Mouse (Mus musculus) neural tube, embryonic 12.5 days (tissue): ENCODE results near the gene Ntf3. TPM values are rescaled to one million over a fixed set of nuclear protein-coding genes. Genes with fewer than 3 reads are reported as not detected.

Experiments
- ATAC-seq: fragments of 200-750 bp; cut with Nextera tagmentation; 2 replicates; pipeline ENCODE4 v1.8.0; 2017; ENCODE audit warnings: low read depth, mild to moderate bottlenecking, moderate TSS enrichment, moderate library complexity; ENCODE audit not compliant: low FRiP score
- H3K27ac ChIP-seq: fragments of 300-500 bp; sonication (generic); 2 replicates; pipeline ENCODE4 v1.5.1; 2016
- H3K27me3 ChIP-seq: fragments of 300-500 bp; sonication (generic); replicated peaks from 2 replicates; pipeline ENCODE4 v1.6.1; 2016; ENCODE audit warnings: mild to moderate bottlenecking
- H3K36me3 ChIP-seq: fragments of 300-500 bp; sonication (generic); 2 replicates; pipeline ENCODE4 v1.6.1; 2016; ENCODE audit warnings: mild to moderate bottlenecking
- H3K4me1 ChIP-seq: fragments of 300-500 bp; sonication (generic); 2 replicates; pipeline ENCODE4 v1.6.1; 2016
- H3K4me2 ChIP-seq: fragments of 300-500 bp; sonication (generic); replicated peaks from 2 replicates; pipeline ENCODE4 v1.6.1; 2016; ENCODE audit warnings: mild to moderate bottlenecking
- H3K4me3 ChIP-seq: fragments of 300-500 bp; sonication (generic); 2 replicates; pipeline ENCODE4 v1.5.1; 2016
- H3K9ac ChIP-seq: fragments of 300-500 bp; sonication (generic); 2 replicates; pipeline ENCODE4 v1.6.1; 2016; ENCODE audit warnings: mild to moderate bottlenecking
- H3K9me3 ChIP-seq: fragments of 300-500 bp; sonication (generic); 2 replicates; pipeline ENCODE4 v1.6.1; 2016; ENCODE audit warnings: mild to moderate bottlenecking
- WGBS: fragments of 180-500 bp; shearing (Covaris S2); methylation state at CpG from one replicate; pipeline ENCODE4 v1.1.7; 2016; 5-methylcytosine and 5-hydroxymethylcytosine counted together
- polyA plus RNA-seq: library from polyadenylated mRNA; unstranded; fragments of >200 nt; fragmentation: Nextera tagmentation; extraction: Ambion mirVana; gene quantifications from 2 replicates; pipeline ENCODE4 v1.2.1, GENCODE M21; 2016

Ntf3 gene
- polyA plus RNA-seq, 1 experiment from 2014 or later, result 12.6 TPM

- ATAC-seq, result no peak
- no peaks in the 10 kb centered on the region for H3K9me3 ChIP-seq
- H3K4me1 ChIP-seq, result peaks cover 43% of the 10 kb centered on the region
- H3K27ac ChIP-seq, result no peak overlapping the region
- peaks cover 46% of the 10 kb centered on the region for H3K27me3 ChIP-seq
- H3K4me2 ChIP-seq, result peak overlapping the region; percentile 59
- 0 out of 2 replicates have a peak overlapping the region, but pooled peaks have one; percentile 29 for H3K9ac ChIP-seq
- H3K36me3 ChIP-seq, result no peaks in the 10 kb centered on the region
- H3K4me3 ChIP-seq, result peak overlapping the region; percentile 18; the same call in 1 of the 2 replicates
- 11% methylated on average over 6 of the region's 6 CpGs for WGBS
Observed at GRCm38 (mm10) chr6:126167208-126167590, 489 bp upstream of the Ntf3 start.

GRCm38 (mm10) chr6:126165591-126166155 lies 1.0 kb downstream of the Ntf3 start:
- H3K27ac ChIP-seq, result no peak overlapping the region
- peak overlapping the region; percentile 59 for H3K4me2 ChIP-seq
- H3K9me3 ChIP-seq, result no peaks in the 10 kb centered on the region
- H3K4me1 ChIP-seq, result peaks cover 43% of the 10 kb centered on the region
- H3K27me3 ChIP-seq, result peaks cover 59% of the 10 kb centered on the region
- H3K36me3 ChIP-seq, result no peaks in the 10 kb centered on the region
- no peak for ATAC-seq
- WGBS, result 1% methylated on average over 17 of the region's 17 CpGs
- H3K9ac ChIP-seq, result no peak overlapping the region; the same call in 1 of the 2 replicates
- peak overlapping the region; percentile 18; the same call in 1 of the 2 replicates for H3K4me3 ChIP-seq

- Histone ChIP-seq H3K4me2 (peak overlapping the region; percentile 64), H3K4me1 (peaks cover 43% of the 10 kb centered on the region), H3K4me3 (peak overlapping the region; percentile 36), H3K9ac (0 out of 2 replicates have a peak overlapping the region, but pooled peaks have one; percentile 29), H3K36me3 (no peaks in the 10 kb centered on the region), H3K27ac (no peak overlapping the region), H3K9me3 (no peaks in the 10 kb centered on the region), H3K27me3 (peaks cover 64% of the 10 kb centered on the region)
- WGBS, result 0% methylated on average over 27 of the region's 27 CpGs
- ATAC-seq, result 0 out of 2 replicates have a peak, but pooled peaks have one; percentile 18
Observed at GRCm38 (mm10) chr6:126164781-126165180, 1.9 kb downstream of the Ntf3 start.

- H3K27me3 ChIP-seq, result peaks cover 64% of the 10 kb centered on the region
- peaks cover 43% of the 10 kb centered on the region for H3K4me1 ChIP-seq
- H3K27ac ChIP-seq, result no peak overlapping the region
- peak overlapping the region; percentile 64 for H3K4me2 ChIP-seq
- peak overlapping the region; percentile 29; the same call in 1 of the 2 replicates for H3K9ac ChIP-seq
- H3K4me3 ChIP-seq, result peak overlapping the region; percentile 36
- H3K9me3 ChIP-seq, result no peaks in the 10 kb centered on the region
- H3K36me3 ChIP-seq, result no peaks in the 10 kb centered on the region
- under 1% methylated on average over 36 of the region's 41 CpGs for WGBS
- no peak; the same call in 1 of the 2 replicates for ATAC-seq
Observed at GRCm38 (mm10) chr6:126163861-126164755, 2.6 kb downstream of the Ntf3 start.

GRCm38 (mm10) chr6:126163181-126163621 lies 3.5 kb downstream of the Ntf3 start:
- H3K27ac ChIP-seq, result no peak overlapping the region
- under 1% methylated on average over 25 of the region's 25 CpGs for WGBS
- ATAC-seq, result peak; percentile 69
- H3K9me3 ChIP-seq, result no peaks in the 10 kb centered on the region
- H3K4me1 ChIP-seq, result peaks cover 43% of the 10 kb centered on the region
- H3K9ac ChIP-seq, result 0 out of 2 replicates have a peak overlapping the region, but pooled peaks have one; percentile 29
- H3K4me3 ChIP-seq, result peak overlapping the region; percentile 36
- H3K36me3 ChIP-seq, result no peaks in the 10 kb centered on the region
- H3K27me3 ChIP-seq, result peaks cover 64% of the 10 kb centered on the region
- peak overlapping the region; percentile 64 for H3K4me2 ChIP-seq

- 9% methylated on average over 10 of the region's 10 CpGs for WGBS
- H3K9ac ChIP-seq, result 0 out of 2 replicates have a peak overlapping the region, but pooled peaks have one; percentile 38
- ATAC-seq, result no peak; the same call in 1 of the 2 replicates
- H3K4me1 ChIP-seq, result peaks cover 43% of the 10 kb centered on the region
- H3K27me3 ChIP-seq, result peaks cover 64% of the 10 kb centered on the region
- H3K36me3 ChIP-seq, result no peaks in the 10 kb centered on the region
- H3K4me3 ChIP-seq, result peak overlapping the region; percentile 36
- no peak overlapping the region for H3K27ac ChIP-seq
- no peaks in the 10 kb centered on the region for H3K9me3 ChIP-seq
- peak overlapping the region; percentile 64 for H3K4me2 ChIP-seq
Observed at GRCm38 (mm10) chr6:126162351-126162758, 4.4 kb downstream of the Ntf3 start.

- 63% methylated on average over 8 of the region's 8 CpGs for WGBS
- Histone ChIP-seq H3K27me3 (peaks cover 61% of the 10 kb centered on the region), H3K9ac (0 out of 2 replicates have a peak overlapping the region, but pooled peaks have one; percentile 38), H3K36me3 (no peaks in the 10 kb centered on the region), H3K4me3 (peak overlapping the region; percentile 36; the same call in 1 of the 2 replicates), H3K4me2 (peak overlapping the region; percentile 64), H3K4me1 (peaks cover 38% of the 10 kb centered on the region), H3K27ac (no peak overlapping the region), H3K9me3 (no peaks in the 10 kb centered on the region)
- no peak for ATAC-seq
Observed at GRCm38 (mm10) chr6:126161571-126162340, 5.0 kb downstream of the Ntf3 start.

GRCm38 (mm10) chr6:126160067-126160411 lies 6.7 kb downstream of the Ntf3 start:
- no peak overlapping the region for H3K4me2 ChIP-seq
- H3K9ac ChIP-seq, result no peak overlapping the region
- 59% methylated on average over 5 of the region's 5 CpGs for WGBS
- H3K9me3 ChIP-seq, result no peaks in the 10 kb centered on the region
- no peak for ATAC-seq
- no peak overlapping the region for H3K27ac ChIP-seq
- peaks cover 45% of the 10 kb centered on the region for H3K27me3 ChIP-seq
- peaks cover 26% of the 10 kb centered on the region for H3K4me1 ChIP-seq
- H3K4me3 ChIP-seq, result no peak overlapping the region
- no peaks in the 10 kb centered on the region for H3K36me3 ChIP-seq

GRCm38 (mm10) chr6:126159279-126160066 lies 7.2 kb downstream of the Ntf3 start:
- WGBS, result 82% methylated on average over 13 of the region's 13 CpGs
- Histone ChIP-seq H3K27me3 (peaks cover 39% of the 10 kb centered on the region), H3K9me3 (no peaks in the 10 kb centered on the region), H3K27ac (no peak overlapping the region), H3K4me3 (no peak overlapping the region), H3K36me3 (no peaks in the 10 kb centered on the region), H3K9ac (no peak overlapping the region), H3K4me1 (peaks cover 21% of the 10 kb centered on the region), H3K4me2 (no peak overlapping the region)
- no peak for ATAC-seq

- peaks cover 6% of the 10 kb centered on the region; the same call in 1 of the 2 replicates for H3K27me3 ChIP-seq
- 91% methylated on average over 2 of the region's 2 CpGs for WGBS
- H3K4me1 ChIP-seq, result no peaks in the 10 kb centered on the region
- no peak overlapping the region for H3K27ac ChIP-seq
- no peak overlapping the region for H3K4me2 ChIP-seq
- no peaks in the 10 kb centered on the region for H3K9me3 ChIP-seq
- H3K36me3 ChIP-seq, result no peaks in the 10 kb centered on the region
- no peak overlapping the region for H3K9ac ChIP-seq
- H3K4me3 ChIP-seq, result no peak overlapping the region
- ATAC-seq, result no peak
Observed at GRCm38 (mm10) chr6:126155928-126156327, 10.8 kb downstream of the Ntf3 start.

GRCm38 (mm10) chr6:126154372-126154982 lies 12.2 kb downstream of the Ntf3 start:
- no peaks in the 10 kb centered on the region for H3K36me3 ChIP-seq
- ATAC-seq, result no peak
- H3K4me3 ChIP-seq, result no peak overlapping the region
- no peak overlapping the region for H3K9ac ChIP-seq
- H3K4me1 ChIP-seq, result no peaks in the 10 kb centered on the region
- H3K4me2 ChIP-seq, result no peak overlapping the region
- 43% methylated on average over 8 of the region's 8 CpGs for WGBS
- no peaks in the 10 kb centered on the region for H3K27me3 ChIP-seq
- H3K27ac ChIP-seq, result no peak overlapping the region
- no peaks in the 10 kb centered on the region for H3K9me3 ChIP-seq
